Mouse (Mus musculus): ENCODE data around the gene Prss41. TPM values are rescaled to one million over a fixed set of nuclear protein-coding genes. Genes with fewer than 3 reads are reported as not detected.

Prss41 gene
- total RNA-seq, 1 experiment, result 6.8 TPM

DNA sequence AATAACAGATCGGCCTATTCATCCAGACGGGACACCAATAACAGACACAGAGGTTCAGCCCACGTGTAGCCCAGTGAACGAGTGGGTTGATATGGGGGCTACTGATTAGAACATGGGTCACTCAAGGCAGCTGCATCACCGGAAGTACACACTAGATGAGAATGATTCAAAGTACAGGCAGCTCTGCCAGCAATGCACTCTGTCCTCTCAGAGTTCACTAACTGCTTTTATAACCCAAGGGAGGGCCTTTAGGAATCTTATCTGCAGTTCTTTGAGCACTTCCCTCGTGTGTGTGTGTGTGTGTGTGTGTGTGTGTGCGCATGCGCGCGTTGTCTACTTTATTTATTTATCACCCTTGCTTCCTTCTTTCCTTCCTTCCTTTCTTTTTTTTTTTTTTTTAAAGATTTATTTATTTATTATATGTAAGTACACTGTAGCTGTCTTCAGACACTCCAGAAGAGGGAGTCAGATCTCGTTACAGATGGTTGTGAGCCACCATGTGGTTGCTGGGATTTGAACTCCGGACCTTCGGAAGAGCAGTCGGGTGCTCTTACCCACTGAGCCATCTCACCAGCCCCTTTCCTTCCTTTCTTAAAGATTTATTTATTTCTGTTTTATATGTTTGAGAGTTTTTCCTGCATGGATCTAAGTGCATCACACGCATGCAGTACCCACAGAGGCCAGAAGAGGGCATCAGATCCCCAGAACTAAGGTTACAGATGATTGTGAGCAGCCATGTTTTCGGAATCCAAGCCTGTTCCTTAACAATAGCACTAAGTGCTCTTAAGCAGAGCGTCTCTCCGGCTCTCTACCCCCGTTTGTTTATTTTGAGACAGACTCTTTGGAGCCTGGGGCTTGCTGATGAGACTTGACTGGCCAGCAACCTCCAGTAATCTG is 7.1 kb upstream of the Prss41 start:
- no peak overlapping the region for H3K27ac ChIP-seq (ENCODE audit: insufficient read depth, low read depth, low read length, poor library complexity, severe bottlenecking)
- no peak overlapping the region for H3K9ac ChIP-seq (ENCODE audit: insufficient read depth, low read depth, low read length, poor library complexity, severe bottlenecking)
- no peak overlapping the region for H3K4me3 ChIP-seq (ENCODE audit: insufficient read depth in 1 of 2, low read depth in 1 of 2, low read length in 2 of 2, poor library complexity in 1 of 2, severe bottlenecking in 1 of 2)
- TF ChIP-seq ZC3H11A (IDR thresholded peaks at IDR 0.05; ENCODE audit: borderline replicate concordance, low read depth, low read length) (no peak), HCFC1 (IDR thresholded peaks at IDR 0.05; ENCODE audit: borderline replicate concordance, insufficient read depth, low read length) (no peak), CHD2 (IDR thresholded peaks at IDR 0.05; ENCODE audit: low read depth, low read length) (no peak), MAFK (IDR thresholded peaks at IDR 0.05; ENCODE audit: insufficient read depth, low read depth, low read length) (no peak), ZNF384 (IDR thresholded peaks at IDR 0.05; ENCODE audit: low read depth, low read length) (no peak)
- no peaks in the 10 kb centered on the region for H3K4me1 ChIP-seq (ENCODE audit: control insufficient read depth in 2 of 2, insufficient read depth in 2 of 2, low read length in 2 of 2, poor library complexity in 1 of 2)
- no peaks in the 10 kb centered on the region for H3K36me3 ChIP-seq (ENCODE audit: control insufficient read depth, insufficient read depth, low read length, poor library complexity, severe bottlenecking)
- in situ Hi-C loops (cut with MboI; ENCODE audit: low sequenced_read_pairs in 2 of 2, unreplicated experiment in 2 of 2), result no loop called here
- H3K9me3 ChIP-seq (ENCODE audit: control insufficient read depth, insufficient read depth, low read depth, low read length), result no peaks in the 10 kb centered on the region
- no peak for DNase-seq (ENCODE audit: low read depth, low spot score)

- Histone ChIP-seq H3K4me1 (ENCODE audit: control insufficient read depth in 2 of 2, insufficient read depth in 2 of 2, low read length in 2 of 2, poor library complexity in 1 of 2) (no peaks in the 10 kb centered on the region), H3K27ac (ENCODE audit: insufficient read depth, low read depth, low read length, poor library complexity, severe bottlenecking) (no peak overlapping the region), H3K36me3 (ENCODE audit: control insufficient read depth, insufficient read depth, low read length, poor library complexity, severe bottlenecking) (no peaks in the 10 kb centered on the region), H3K9me3 (ENCODE audit: control insufficient read depth, insufficient read depth, low read depth, low read length) (no peaks in the 10 kb centered on the region), H3K4me3 (ENCODE audit: insufficient read depth in 1 of 2, low read depth in 1 of 2, low read length in 2 of 2, poor library complexity in 1 of 2, severe bottlenecking in 1 of 2) (no peak overlapping the region), H3K9ac (ENCODE audit: insufficient read depth, low read depth, low read length, poor library complexity, severe bottlenecking) (no peak overlapping the region)
- TF ChIP-seq ZC3H11A (IDR thresholded peaks at IDR 0.05; ENCODE audit: borderline replicate concordance, low read depth, low read length) (no peak), HCFC1 (IDR thresholded peaks at IDR 0.05; ENCODE audit: borderline replicate concordance, insufficient read depth, low read length) (no peak), ZNF384 (IDR thresholded peaks at IDR 0.05; ENCODE audit: low read depth, low read length) (no peak), CHD2 (IDR thresholded peaks at IDR 0.05; ENCODE audit: low read depth, low read length) (no peak), MAFK (IDR thresholded peaks at IDR 0.05; ENCODE audit: insufficient read depth, low read depth, low read length) (no peak)
- no peak for DNase-seq (ENCODE audit: low read depth, low spot score)
- in situ Hi-C loops (cut with MboI; ENCODE audit: low sequenced_read_pairs in 2 of 2, unreplicated experiment in 2 of 2), result no loop called here
Observed at GRCm38 (mm10) chr17:23850028-23850427, 6.1 kb upstream of the Prss41 start.

- in situ Hi-C loops (cut with MboI; ENCODE audit: low sequenced_read_pairs in 2 of 2, unreplicated experiment in 2 of 2), result no loop called here
- peak; percentile 78 for DNase-seq (ENCODE audit: low read depth, low spot score)
- 0 out of 2 replicates have a peak overlapping the region, but pooled peaks have one; percentile 6 for H3K27ac ChIP-seq (ENCODE audit: insufficient read depth, low read depth, low read length, poor library complexity, severe bottlenecking)
Observed at GRCm38 (mm10) chr17:23843141-23843811, 696 bp downstream of the Prss41 start.

GRCm38 (mm10) chr17:23841145-23841544 is 2.8 kb downstream of the Prss41 start:
- Histone ChIP-seq H3K4me3 (ENCODE audit: insufficient read depth in 1 of 2, low read depth in 1 of 2, low read length in 2 of 2, poor library complexity in 1 of 2, severe bottlenecking in 1 of 2) (no peak overlapping the region), H3K9ac (ENCODE audit: insufficient read depth, low read depth, low read length, poor library complexity, severe bottlenecking) (no peak overlapping the region), H3K9me3 (ENCODE audit: control insufficient read depth, insufficient read depth, low read depth, low read length) (no peaks in the 10 kb centered on the region), H3K27ac (ENCODE audit: insufficient read depth, low read depth, low read length, poor library complexity, severe bottlenecking) (no peak overlapping the region), H3K4me1 (ENCODE audit: control insufficient read depth in 2 of 2, insufficient read depth in 2 of 2, low read length in 2 of 2, poor library complexity in 1 of 2) (no peaks in the 10 kb centered on the region; a peak in 1 of 4 replicates), H3K36me3 (ENCODE audit: control insufficient read depth, insufficient read depth, low read length, poor library complexity, severe bottlenecking) (no peaks in the 10 kb centered on the region)
- TF ChIP-seq CHD2 (IDR thresholded peaks at IDR 0.05; ENCODE audit: low read depth, low read length) (no peak), ZC3H11A (IDR thresholded peaks at IDR 0.05; ENCODE audit: borderline replicate concordance, low read depth, low read length) (no peak), MAFK (IDR thresholded peaks at IDR 0.05; ENCODE audit: insufficient read depth, low read depth, low read length) (no peak)
- no peak for DNase-seq (ENCODE audit: low read depth, low spot score)
- in situ Hi-C loops (cut with MboI; ENCODE audit: low sequenced_read_pairs in 2 of 2, unreplicated experiment in 2 of 2), result no loop called here

More at GRCm38 (mm10) chr17:23843141-23843811, 696 bp downstream of the Prss41 start:
- Histone ChIP-seq H3K9me3 (ENCODE audit: control insufficient read depth, insufficient read depth, low read depth, low read length) (no peaks in the 10 kb centered on the region), H3K9ac (ENCODE audit: insufficient read depth, low read depth, low read length, poor library complexity, severe bottlenecking) (peak overlapping the region; percentile 78), H3K36me3 (ENCODE audit: control insufficient read depth, insufficient read depth, low read length, poor library complexity, severe bottlenecking) (no peaks in the 10 kb centered on the region), H3K4me1 (ENCODE audit: control insufficient read depth in 2 of 2, insufficient read depth in 2 of 2, low read length in 2 of 2, poor library complexity in 1 of 2) (no peaks in the 10 kb centered on the region; a peak in 1 of 4 replicates), H3K4me3 (ENCODE audit: insufficient read depth in 1 of 2, low read depth in 1 of 2, low read length in 2 of 2, poor library complexity in 1 of 2, severe bottlenecking in 1 of 2) (peak overlapping the region; percentile 61 to 74)
- TF ChIP-seq MAFK (IDR thresholded peaks at IDR 0.05; ENCODE audit: insufficient read depth, low read depth, low read length), result no peak
- TF ChIP-seq ZC3H11A (IDR thresholded peaks at IDR 0.05; ENCODE audit: borderline replicate concordance, low read depth, low read length), result no peak
- TF ChIP-seq HCFC1 (IDR thresholded peaks at IDR 0.05; ENCODE audit: borderline replicate concordance, insufficient read depth, low read length), result no peak
- no peak for TF ChIP-seq CHD2 (IDR thresholded peaks at IDR 0.05; ENCODE audit: low read depth, low read length)
- no peak for TF ChIP-seq ZNF384 (IDR thresholded peaks at IDR 0.05; ENCODE audit: low read depth, low read length)

Data from ES-E14 (cell line).